Mouse (Mus musculus) layer of hippocampus, postnatal 14 days (tissue): ENCODE measurements at regions not wholly inside any gene's neighbourhood (a gene's known extent, or its start where the extent isn't known, plus 50 kb on each side); places are given as distances from the start of the nearest gene placed in this dataset.

Experiments
- DNase-seq, 2 experiments: peaks; one replicate each; pipeline ENCODE4 v3.0.0; 2021 to 2022; ENCODE audit warnings: low spot score in 2 of 2, mixed read lengths in 1 of 2

DNA sequence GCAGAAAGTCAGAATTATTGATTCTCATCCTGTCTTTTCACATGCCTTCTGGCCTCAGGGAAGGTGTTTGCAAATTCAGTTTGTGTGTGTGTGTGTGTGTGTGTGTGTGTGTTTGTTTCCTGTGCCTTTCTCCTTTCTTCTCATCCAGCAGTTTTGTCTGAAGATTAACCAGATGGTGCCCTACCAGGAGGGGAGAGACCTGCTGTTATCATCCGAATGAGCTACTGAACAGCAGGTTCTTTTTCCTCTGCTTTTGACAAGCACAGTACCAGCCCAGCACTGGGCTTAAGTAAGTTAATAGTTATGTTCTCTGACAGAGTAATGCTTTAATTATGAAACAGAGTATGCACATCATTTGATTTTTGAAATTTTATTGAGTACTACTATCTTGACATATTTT, 176.8 kb upstream of the Tle1 start:
- no peak for DNase-seq

DNA sequence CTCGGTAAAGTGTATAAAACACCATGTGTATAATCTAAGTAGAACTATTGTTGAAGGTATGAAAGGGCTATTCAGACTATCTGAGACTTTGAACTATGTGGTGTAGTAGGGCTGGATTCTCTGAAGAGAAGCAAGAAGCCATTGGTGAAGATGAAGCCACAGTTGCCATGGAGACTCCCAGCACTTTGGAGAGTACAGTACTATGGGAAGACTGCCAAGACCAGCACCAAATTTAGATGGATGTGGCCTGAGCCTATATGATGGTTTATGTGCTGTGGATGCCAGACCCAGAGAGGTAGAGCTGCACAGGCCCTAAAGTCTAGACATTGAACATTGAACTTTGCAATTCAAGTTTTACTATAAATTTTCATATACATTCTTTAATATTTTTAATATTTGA, 151.3 kb upstream of the Tle1 start:
- DNase-seq: no peak

DNA sequence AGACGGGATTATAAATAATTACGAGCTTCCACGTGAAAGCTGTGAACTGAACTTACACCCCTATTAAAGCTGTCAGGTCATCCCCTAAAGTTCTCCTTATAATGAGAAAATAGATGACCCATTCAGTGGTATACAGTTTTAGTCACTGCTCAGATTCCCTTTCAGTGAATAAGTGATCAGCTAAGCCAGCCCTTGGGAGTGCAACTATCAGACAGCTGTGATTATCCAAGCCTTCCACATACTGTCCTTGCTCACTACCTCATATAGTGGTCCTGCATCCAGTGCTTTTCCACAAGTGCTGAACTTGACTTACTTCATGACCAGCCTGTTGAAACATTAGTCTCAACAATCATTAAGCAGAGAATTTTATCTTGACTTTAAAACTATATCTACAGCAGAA, 131.2 kb upstream of the Tle1 start:
- no peak for DNase-seq

DNA sequence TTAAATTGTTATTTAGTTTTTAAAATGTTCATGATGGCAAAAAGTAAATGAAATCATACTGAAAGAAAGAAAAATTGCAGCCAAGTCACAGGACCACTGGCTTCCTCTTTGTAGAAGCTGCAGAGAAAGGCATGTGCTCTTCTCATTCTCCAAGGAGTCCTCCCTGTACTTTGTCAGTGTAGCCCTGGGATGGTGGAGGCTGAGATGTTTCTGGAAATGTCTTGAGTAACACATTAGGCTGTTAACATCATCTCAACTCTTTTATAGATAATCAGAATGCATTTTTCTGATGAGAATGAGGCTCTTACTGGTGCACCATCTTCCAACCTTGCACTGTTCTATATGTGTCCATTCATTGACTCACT, 128.3 kb upstream of the Tle1 start:
- DNase-seq: no peak

DNA sequence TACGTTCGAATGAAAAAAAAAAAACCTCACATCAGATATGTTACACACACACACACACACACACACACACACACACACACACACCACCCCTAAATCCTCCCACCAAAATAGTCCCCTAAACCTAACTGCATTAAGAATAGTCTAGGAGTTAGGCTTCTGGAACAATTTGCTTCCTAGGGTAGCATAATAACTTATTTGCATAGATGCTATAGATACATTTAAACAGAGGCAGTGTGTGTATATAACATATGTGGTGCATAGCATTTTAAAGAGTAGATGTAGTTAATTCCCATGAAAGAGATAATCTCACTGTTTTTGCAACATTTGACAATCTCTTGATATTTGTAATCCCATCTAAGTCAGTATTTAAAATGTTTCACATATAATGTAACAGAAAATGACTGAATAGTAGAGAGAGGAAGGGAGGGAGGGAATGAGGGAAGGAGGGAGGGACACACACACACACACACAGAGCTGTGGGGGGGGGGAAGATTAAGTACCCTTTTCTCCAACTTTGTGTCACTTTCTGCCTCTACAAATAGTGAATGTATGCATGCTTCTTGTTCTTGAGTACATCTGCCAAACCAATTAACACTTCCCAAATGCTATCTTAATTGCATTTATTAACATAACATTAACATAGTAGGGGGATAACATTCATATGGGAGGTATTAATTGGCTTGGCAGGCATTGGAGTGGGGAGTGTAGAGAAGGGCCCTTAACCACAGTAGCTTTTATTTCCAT, 127.7 kb upstream of the Tle1 start:
- DNase-seq: no peak

DNA sequence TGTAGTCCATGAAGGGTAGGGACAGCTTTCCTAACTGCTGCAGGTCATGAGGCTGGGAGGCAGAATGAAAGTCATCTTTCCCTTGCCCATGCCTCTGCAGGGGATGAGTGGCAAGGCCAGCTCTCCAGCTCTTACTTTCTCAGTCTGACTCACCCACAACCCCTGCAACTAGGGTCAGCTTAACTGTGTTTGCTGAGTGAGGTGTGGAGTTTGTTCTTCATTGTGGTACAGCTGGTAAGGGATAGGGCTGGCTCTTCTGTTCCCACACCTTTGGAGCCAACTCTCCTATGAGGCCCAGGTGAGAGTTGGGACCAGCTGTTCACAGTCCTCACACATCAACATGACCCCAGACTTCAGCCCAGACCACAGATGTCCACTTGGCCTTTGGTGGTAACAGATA, 124.2 kb upstream of the Tle1 start:
- DNase-seq: no peak

DNA sequence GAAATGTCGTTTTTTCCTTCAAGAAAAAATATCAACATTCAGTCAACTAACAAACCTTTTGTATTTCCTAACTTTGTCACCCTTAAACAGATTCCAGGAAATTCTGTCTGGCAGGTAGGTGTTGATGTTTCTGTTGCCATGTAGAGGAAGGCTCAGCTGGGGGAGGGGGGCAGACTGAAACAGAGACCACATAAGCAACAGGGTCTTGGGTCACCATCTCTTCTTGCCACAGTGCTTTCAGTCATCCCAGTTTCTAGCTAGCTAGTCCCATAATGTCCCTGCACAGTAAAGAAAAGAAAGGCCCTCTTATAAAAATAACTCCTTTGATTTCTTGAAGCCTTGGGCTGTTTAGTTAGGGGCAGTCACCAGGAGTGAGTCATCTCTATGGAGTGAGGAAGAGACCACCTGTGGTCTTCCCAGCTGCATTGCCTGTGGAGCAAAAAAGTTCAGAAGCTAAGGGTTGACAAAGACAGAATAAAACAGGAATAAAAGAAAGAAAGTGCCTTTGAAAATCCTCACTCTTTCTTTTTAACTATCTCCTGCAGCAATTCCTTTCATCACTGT, 84.5 kb upstream of the Tle1 start:
- DNase-seq: no peak

DNA sequence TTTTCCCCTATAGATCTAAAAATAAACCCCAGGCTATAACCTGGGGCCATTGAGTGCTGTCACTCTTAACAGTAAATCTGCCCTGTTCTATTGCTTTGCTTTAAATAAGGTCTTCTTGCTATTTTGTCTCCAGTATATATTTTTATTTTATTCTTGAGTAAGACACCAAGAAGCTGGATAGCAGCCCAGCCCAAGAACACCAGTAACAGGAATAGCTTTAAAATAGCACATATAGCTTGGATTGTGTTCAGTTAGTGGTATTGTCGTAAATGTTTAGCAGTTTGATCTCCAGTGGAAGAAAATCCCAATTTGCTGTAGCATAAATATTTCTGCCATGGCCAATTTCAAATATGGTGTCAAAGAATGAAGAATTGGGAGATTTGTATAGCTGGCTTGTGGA, 49.8 kb upstream of the Tle1 start:
- no peak for DNase-seq
